Mouse (Mus musculus) E14TG2a.4 (cell line): ENCODE results near the gene Rnf217.

ENCODE experiments used
- CTCF ChIP-seq: conservative IDR thresholded peaks from 2 replicates; pipeline ENCODE4 v1.5.1; 2014; ENCODE audit warnings: low read length
- NANOG ChIP-seq: IDR thresholded peaks from 2 replicates; pipeline ENCODE4 v1.6.1; 2014; ENCODE audit warnings: borderline replicate concordance, low read length, mixed read lengths
- POU5F1 ChIP-seq: IDR thresholded peaks from 2 replicates; pipeline ENCODE4 v1.6.1; 2014; ENCODE audit warnings: low read length, borderline replicate concordance

DNA sequence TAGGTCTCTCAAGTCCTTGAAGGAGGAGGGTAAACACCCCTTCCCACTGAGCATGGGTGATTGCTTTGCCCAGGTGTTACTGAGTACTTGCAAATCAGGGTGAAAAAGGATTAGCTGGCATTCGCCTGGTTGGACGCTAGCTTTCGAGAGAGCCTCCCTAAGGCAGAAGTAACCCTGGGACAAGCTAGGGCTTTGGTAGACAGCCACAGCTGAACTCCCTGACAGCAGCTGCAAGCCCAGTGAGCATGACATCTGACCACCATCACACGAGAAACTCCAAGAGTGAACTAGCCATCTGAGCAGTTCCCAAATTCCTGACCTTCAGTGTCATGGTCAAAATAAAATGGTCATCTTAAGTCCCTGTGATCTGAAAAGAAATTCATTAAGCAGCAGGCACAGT, 12.2 kb downstream of the Rnf217 start:
- TF ChIP-seq CTCF (no peak), NANOG (no peak), POU5F1 (no peak)
